Mouse (Mus musculus): ENCODE results near the gene Slc5a4b. TPM values are rescaled to one million over a fixed set of nuclear protein-coding genes. Genes with fewer than 3 reads are reported as not detected.

The Slc5a4b gene
- total and polyA plus RNA-seq, 2 experiments: not detected

DNA sequence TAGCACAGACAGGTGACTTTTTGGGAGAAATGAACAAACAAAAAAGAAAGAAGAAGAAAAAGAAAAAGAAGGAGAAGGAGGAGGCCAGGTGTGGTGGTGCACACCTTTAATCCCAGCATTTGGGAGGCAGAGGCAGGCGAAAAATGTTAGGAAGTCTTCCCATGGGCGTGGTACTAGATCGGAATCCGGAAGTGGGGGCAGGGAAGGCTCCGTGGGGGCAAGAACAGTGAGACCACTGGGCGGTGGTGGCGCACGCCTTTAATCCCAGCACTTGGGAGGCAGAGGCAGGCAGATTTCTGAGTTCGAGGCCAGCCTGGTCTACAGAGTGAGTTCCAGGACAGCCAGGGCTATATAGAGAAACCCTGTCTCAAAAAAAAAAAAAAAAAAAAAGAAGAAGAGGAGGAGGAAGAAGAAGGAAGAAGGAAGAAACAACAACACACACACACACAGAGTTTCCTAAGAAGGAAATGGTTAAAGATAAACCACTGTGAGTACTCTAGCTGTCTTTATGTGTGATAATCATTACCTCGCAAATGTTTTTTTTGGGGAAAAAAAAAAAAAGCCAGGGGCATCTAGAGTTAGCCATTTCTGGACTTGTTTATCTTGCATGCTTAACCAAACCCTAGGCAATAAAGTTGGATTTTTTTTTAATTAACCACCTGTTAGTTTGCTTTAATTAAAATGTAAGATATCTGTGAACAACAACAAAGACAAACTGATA, 85.1 kb downstream of the Slc5a4b start:
- no peak for TF ChIP-seq POLR2A (IDR thresholded peaks at IDR 0.05; ENCODE audit: extremely low read depth, insufficient read depth, low read length)
- TF ChIP-seq CTCF (IDR thresholded peaks at IDR 0.05; ENCODE audit: low read depth, low read length): no peak
- H3K4me1 ChIP-seq (ENCODE audit: control insufficient read depth, insufficient read depth, low read length): no peaks in the 10 kb centered on the region
- no peaks in the 10 kb centered on the region for H3K36me3 ChIP-seq (ENCODE audit: control insufficient read depth, insufficient read depth, low read length)
- no peak overlapping the region for H3K27ac ChIP-seq (replicated peaks; ENCODE audit: insufficient read depth, low read depth, low read length)
- no peaks in the 10 kb centered on the region for H3K79me2 ChIP-seq (ENCODE audit: control insufficient read depth, insufficient read depth, low read length)
- H3K9ac ChIP-seq (ENCODE audit: low read depth, low read length): no peak overlapping the region
- no peak for DNase-seq (ENCODE audit: extremely low read depth, low read depth, low spot score)
- no peak overlapping the region for H3K4me3 ChIP-seq (ENCODE audit: insufficient read depth, low read depth, low read length)
- 92% methylated on average over 10 of the region's 10 CpGs for WGBS
- H3K27me3 ChIP-seq (ENCODE audit: control insufficient read depth, insufficient read depth, low read length): no peaks in the 10 kb centered on the region

DNA sequence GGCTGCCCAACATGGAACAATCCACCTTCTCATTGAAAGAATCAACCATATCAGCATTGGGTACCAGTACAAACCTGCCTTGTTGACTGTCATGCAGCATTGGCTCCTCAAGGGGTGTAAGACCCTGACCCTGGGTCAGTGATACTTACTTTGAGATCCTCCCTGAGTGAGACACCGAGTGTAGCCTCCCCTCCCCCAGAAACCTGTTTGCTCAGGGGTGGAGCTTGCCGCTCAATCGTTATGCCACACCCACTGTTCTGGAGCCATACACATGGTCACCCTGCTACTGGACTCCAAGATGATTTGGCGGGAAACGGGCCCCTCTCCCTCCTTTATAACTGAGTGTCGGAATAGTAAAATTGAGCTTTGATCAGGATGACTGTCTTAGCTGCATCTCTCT, 86.8 kb downstream of the Slc5a4b start:
- TF ChIP-seq CTCF (IDR thresholded peaks at IDR 0.05; ENCODE audit: low read depth, low read length): no peak
- TF ChIP-seq POLR2A (IDR thresholded peaks at IDR 0.05; ENCODE audit: extremely low read depth, insufficient read depth, low read length): no peak
- Histone ChIP-seq H3K9ac (ENCODE audit: low read depth, low read length) (no peak overlapping the region), H3K27me3 (ENCODE audit: control insufficient read depth, insufficient read depth, low read length) (no peaks in the 10 kb centered on the region), H3K27ac (replicated peaks; ENCODE audit: insufficient read depth, low read depth, low read length) (no peak overlapping the region), H3K4me3 (ENCODE audit: insufficient read depth, low read depth, low read length) (no peak overlapping the region), H3K4me1 (ENCODE audit: control insufficient read depth, insufficient read depth, low read length) (no peaks in the 10 kb centered on the region), H3K36me3 (ENCODE audit: control insufficient read depth, insufficient read depth, low read length) (no peaks in the 10 kb centered on the region), H3K79me2 (ENCODE audit: control insufficient read depth, insufficient read depth, low read length) (no peaks in the 10 kb centered on the region)
- DNase-seq (ENCODE audit: extremely low read depth, low read depth, low spot score): no peak
- WGBS: 91% methylated on average over 6 of the region's 6 CpGs

DNA sequence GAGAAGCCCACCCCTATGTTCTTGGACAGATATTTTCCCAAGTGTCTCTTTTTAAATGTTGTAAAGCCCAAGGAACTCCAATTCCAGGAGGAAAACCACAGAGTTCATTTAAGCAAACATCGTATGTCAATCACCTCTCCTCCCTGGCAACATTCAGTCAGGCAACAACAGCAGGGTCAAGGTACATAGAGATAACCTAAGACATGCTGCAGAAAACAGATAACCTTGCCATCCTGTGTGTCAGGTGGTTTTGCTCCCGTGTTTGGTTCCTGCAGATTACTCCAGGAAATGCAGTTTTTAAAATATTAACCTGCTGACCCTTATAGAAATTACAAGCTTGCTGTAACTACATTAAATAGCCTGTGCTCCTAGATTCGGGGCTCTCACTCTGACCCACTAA, 89.0 kb downstream of the Slc5a4b start:
- Histone ChIP-seq H3K4me1 (ENCODE audit: control insufficient read depth, insufficient read depth, low read length) (no peaks in the 10 kb centered on the region), H3K79me2 (ENCODE audit: control insufficient read depth, insufficient read depth, low read length) (no peaks in the 10 kb centered on the region), H3K4me3 (ENCODE audit: insufficient read depth, low read depth, low read length) (no peak overlapping the region), H3K27me3 (ENCODE audit: control insufficient read depth, insufficient read depth, low read length) (no peaks in the 10 kb centered on the region), H3K27ac (replicated peaks; ENCODE audit: insufficient read depth, low read depth, low read length) (no peak overlapping the region), H3K36me3 (ENCODE audit: control insufficient read depth, insufficient read depth, low read length) (no peaks in the 10 kb centered on the region), H3K9ac (ENCODE audit: low read depth, low read length) (no peak overlapping the region)
- 14% methylated on average over 3 of the region's 3 CpGs for WGBS
- TF ChIP-seq CTCF (IDR thresholded peaks at IDR 0.05; ENCODE audit: low read depth, low read length): no peak
- TF ChIP-seq POLR2A (IDR thresholded peaks at IDR 0.05; ENCODE audit: extremely low read depth, insufficient read depth, low read length): no peak
- peak; percentile 78 for DNase-seq (ENCODE audit: extremely low read depth, low read depth, low spot score)

DNA sequence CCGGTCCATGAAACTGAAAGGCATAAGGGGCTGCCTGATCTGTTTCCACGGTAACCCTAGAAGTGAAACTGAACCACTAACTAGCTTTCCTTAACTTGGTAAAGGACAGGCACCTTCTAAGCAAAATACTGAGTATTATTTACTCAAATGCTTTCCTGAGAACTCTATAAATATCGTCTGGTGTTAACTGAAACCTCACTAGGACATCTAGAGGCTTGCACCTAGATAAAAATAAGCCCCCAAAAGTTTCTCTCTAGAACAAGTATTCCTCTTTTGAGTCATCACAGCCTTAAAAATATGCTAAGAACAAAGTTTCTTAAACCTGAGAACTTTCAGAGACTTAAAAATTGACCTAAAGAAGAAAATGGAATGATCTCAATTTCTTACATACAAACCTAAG, 93.9 kb downstream of the Slc5a4b start:
- no peak overlapping the region for H3K9ac ChIP-seq (ENCODE audit: low read depth, low read length)
- H3K4me3 ChIP-seq (ENCODE audit: insufficient read depth, low read depth, low read length): no peak overlapping the region
- WGBS: 97% methylated on average over 3 of the region's 3 CpGs
- no peak overlapping the region for H3K27ac ChIP-seq (replicated peaks; ENCODE audit: insufficient read depth, low read depth, low read length)
- H3K27me3 ChIP-seq (ENCODE audit: control insufficient read depth, insufficient read depth, low read length): no peaks in the 10 kb centered on the region
- no peaks in the 10 kb centered on the region for H3K79me2 ChIP-seq (ENCODE audit: control insufficient read depth, insufficient read depth, low read length)
- TF ChIP-seq POLR2A (IDR thresholded peaks at IDR 0.05; ENCODE audit: extremely low read depth, insufficient read depth, low read length) (no peak), CTCF (IDR thresholded peaks at IDR 0.05; ENCODE audit: low read depth, low read length) (no peak)
- H3K36me3 ChIP-seq (ENCODE audit: control insufficient read depth, insufficient read depth, low read length): no peaks in the 10 kb centered on the region
- no peak for DNase-seq (ENCODE audit: extremely low read depth, low read depth, low spot score)
- H3K4me1 ChIP-seq (ENCODE audit: control insufficient read depth, insufficient read depth, low read length): no peaks in the 10 kb centered on the region

DNA sequence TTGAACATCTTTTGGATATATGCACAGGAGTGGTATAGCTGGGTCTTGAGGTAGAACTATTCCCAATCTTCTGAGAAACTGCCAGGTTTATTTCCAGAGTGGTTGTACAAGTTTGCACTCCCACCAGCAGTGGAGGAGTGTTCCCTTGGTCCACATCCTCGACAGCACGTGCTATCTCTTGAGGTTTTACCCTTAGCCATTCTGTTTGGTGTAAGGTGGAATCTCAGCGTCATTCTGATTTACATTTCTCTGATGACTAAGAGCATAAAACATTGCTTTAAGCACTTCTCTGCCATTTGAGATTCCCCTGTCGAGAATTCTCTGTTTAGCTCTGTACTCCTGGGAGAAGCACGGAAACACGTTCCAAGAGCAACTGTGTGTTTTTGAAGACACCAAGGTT, 97.8 kb downstream of the Slc5a4b start:
- no peaks in the 10 kb centered on the region for H3K27me3 ChIP-seq (ENCODE audit: control insufficient read depth, insufficient read depth, low read length)
- no peak overlapping the region for H3K4me3 ChIP-seq (ENCODE audit: insufficient read depth, low read depth, low read length)
- H3K79me2 ChIP-seq (ENCODE audit: control insufficient read depth, insufficient read depth, low read length): no peaks in the 10 kb centered on the region
- no peaks in the 10 kb centered on the region for H3K36me3 ChIP-seq (ENCODE audit: control insufficient read depth, insufficient read depth, low read length)
- H3K27ac ChIP-seq (replicated peaks; ENCODE audit: insufficient read depth, low read depth, low read length): no peak overlapping the region
- H3K9ac ChIP-seq (ENCODE audit: low read depth, low read length): no peak overlapping the region
- DNase-seq (ENCODE audit: extremely low read depth, low read depth, low spot score): no peak
- TF ChIP-seq CTCF (IDR thresholded peaks at IDR 0.05; ENCODE audit: low read depth, low read length) (no peak), POLR2A (IDR thresholded peaks at IDR 0.05; ENCODE audit: extremely low read depth, insufficient read depth, low read length) (no peak)
- no peaks in the 10 kb centered on the region for H3K4me1 ChIP-seq (ENCODE audit: control insufficient read depth, insufficient read depth, low read length)
- WGBS: 82% methylated on average over 6 of the region's 6 CpGs

DNA sequence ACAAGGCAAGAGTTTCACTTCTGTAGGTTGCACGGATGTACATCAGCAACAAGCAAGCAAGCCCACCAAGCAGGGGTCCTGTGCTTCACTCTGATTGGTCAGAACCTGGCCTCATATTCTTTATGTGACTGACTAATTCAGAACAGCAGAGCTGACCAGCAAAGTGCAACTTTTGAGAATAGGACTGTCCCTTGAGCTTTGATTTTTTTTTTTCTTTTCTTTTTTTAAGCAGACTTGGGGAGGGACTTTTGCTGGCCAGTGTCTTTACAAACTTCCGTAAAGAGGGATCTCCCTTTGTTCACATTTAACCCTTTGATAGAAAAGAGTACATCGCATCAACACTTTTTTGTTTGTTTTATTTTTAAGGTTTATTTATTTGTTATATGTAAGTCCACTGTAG, 100.9 kb downstream of the Slc5a4b start:
- H3K4me1 ChIP-seq (ENCODE audit: control insufficient read depth, insufficient read depth, low read length): no peaks in the 10 kb centered on the region
- no peaks in the 10 kb centered on the region for H3K36me3 ChIP-seq (ENCODE audit: control insufficient read depth, insufficient read depth, low read length)
- TF ChIP-seq POLR2A (IDR thresholded peaks at IDR 0.05; ENCODE audit: extremely low read depth, insufficient read depth, low read length) (no peak), CTCF (IDR thresholded peaks at IDR 0.05; ENCODE audit: low read depth, low read length) (no peak)
- H3K4me3 ChIP-seq (ENCODE audit: insufficient read depth, low read depth, low read length): no peak overlapping the region
- no peak for DNase-seq (ENCODE audit: extremely low read depth, low read depth, low spot score)
- H3K9ac ChIP-seq (ENCODE audit: low read depth, low read length): no peak overlapping the region
- H3K79me2 ChIP-seq (ENCODE audit: control insufficient read depth, insufficient read depth, low read length): no peaks in the 10 kb centered on the region
- H3K27ac ChIP-seq (replicated peaks; ENCODE audit: insufficient read depth, low read depth, low read length): no peak overlapping the region
- WGBS: 83% methylated on average over 3 of the region's 3 CpGs
- no peaks in the 10 kb centered on the region for H3K27me3 ChIP-seq (ENCODE audit: control insufficient read depth, insufficient read depth, low read length)

Other genes starting within 250 kb of the Slc5a4b start
- 2.1 and 6.4 TPM in 2 replicates for gene Derl3, start 217.5 kb downstream of the Slc5a4b start, total RNA-seq (2014; rRNA removed)
- gene Derl3, start 217.5 kb downstream of the Slc5a4b start, polyA plus RNA-seq (2012; rRNA removed): 6.4 and 15.0 TPM in 2 replicates
- gene Smarcb1, start 189.3 kb downstream of the Slc5a4b start, total RNA-seq (2014; rRNA removed): 10.9 and 13.6 TPM in 2 replicates
- 15.9 and 18.1 TPM in 2 replicates for gene Smarcb1, start 189.3 kb downstream of the Slc5a4b start, polyA plus RNA-seq (2012; rRNA removed)
- gene Chchd10, start 177.8 kb downstream of the Slc5a4b start, total RNA-seq (2014; rRNA removed): 657 and 788 TPM in 2 replicates
- gene Chchd10, start 177.8 kb downstream of the Slc5a4b start, polyA plus RNA-seq (2012; rRNA removed): 1,775 and 1,843 TPM in 2 replicates
- 0.18 and 1.5 TPM in 2 replicates for gene Mmp11, start 174.5 kb downstream of the Slc5a4b start, total RNA-seq (2014; rRNA removed)
- gene Mmp11, start 174.5 kb downstream of the Slc5a4b start, polyA plus RNA-seq (2012; rRNA removed): 1.4 and 1.6 TPM in 2 replicates
- 0.09 TPM in 1 of 2 replicates, not detected in the other for gene Gm867, start 170.3 kb downstream of the Slc5a4b start, total RNA-seq (2014; rRNA removed)
- gene Gm867, start 170.3 kb downstream of the Slc5a4b start, polyA plus RNA-seq (2012; rRNA removed): 0.11 TPM in 1 of 2 replicates, not detected in the other
- gene Vpreb3, start 167.9 kb downstream of the Slc5a4b start, total RNA-seq (2014; rRNA removed): 0.55 and 1.3 TPM in 2 replicates
- 0.73 and 2.0 TPM in 2 replicates for gene Vpreb3, start 167.9 kb downstream of the Slc5a4b start, polyA plus RNA-seq (2012; rRNA removed)
- 0.07 TPM in 1 of 2 replicates, not detected in the other for gene Gm5134, start 156.4 kb downstream of the Slc5a4b start, total RNA-seq (2014; rRNA removed)
- not detected in 2 replicates for gene Gm5134, start 156.4 kb downstream of the Slc5a4b start, polyA plus RNA-seq (2012; rRNA removed)
- 3.0 and 3.1 TPM in 2 replicates for gene Zfp280b, start 78.3 kb downstream of the Slc5a4b start, total RNA-seq (2014; rRNA removed)
- gene Zfp280b, start 78.3 kb downstream of the Slc5a4b start, polyA plus RNA-seq (2012; rRNA removed): 2.6 and 3.8 TPM in 2 replicates
- gene Slc5a4a, start 36.5 kb upstream of the Slc5a4b start, total RNA-seq (2014; rRNA removed): not detected in 2 replicates
- gene Slc5a4a, start 36.5 kb upstream of the Slc5a4b start, polyA plus RNA-seq (2012; rRNA removed): not detected in 2 replicates
- gene Prmt2, start 126.9 kb upstream of the Slc5a4b start, total RNA-seq (2014; rRNA removed): 1.1 TPM in 2 replicates
- 0.73 and 1.4 TPM in 2 replicates for gene Prmt2, start 126.9 kb upstream of the Slc5a4b start, polyA plus RNA-seq (2012; rRNA removed)
- 0.09 and 0.13 TPM in 2 replicates for gene S100b, start 142.9 kb upstream of the Slc5a4b start, total RNA-seq (2014; rRNA removed)
- not detected in 2 replicates for gene S100b, start 142.9 kb upstream of the Slc5a4b start, polyA plus RNA-seq (2012; rRNA removed)
- gene Dip2a, start 234.3 kb upstream of the Slc5a4b start, total RNA-seq (2014; rRNA removed): 2.0 and 2.6 TPM in 2 replicates
- 1.6 and 1.7 TPM in 2 replicates for gene Dip2a, start 234.3 kb upstream of the Slc5a4b start, polyA plus RNA-seq (2012; rRNA removed)

Data from liver, adult 2 months (tissue).